Mouse (Mus musculus): Measurements from ENCODE around the gene Pyroxd2.

- no peak for TF ChIP-seq CTCF (conservative IDR thresholded peaks at IDR 0.05; ENCODE audit: insufficient read depth, insufficient read length, low read depth, low read length)
- TF ChIP-seq POLR2A (IDR thresholded peaks at IDR 0.05; ENCODE audit: low read depth, low read length): no peak
Measured at GRCm38 (mm10) chr19:42767361-42767760, 14.8 kb upstream of the Pyroxd2 start.
